Mouse (Mus musculus) lung, adult 2 months (tissue): ENCODE measurements around the gene Kctd18.
A peak's percentile ranks its signal among the peaks of the same experiment; 100 is the strongest.

Experiments
- CTCF ChIP-seq: fragments of 200-500 bp; IDR thresholded peaks from 2 replicates; pipeline ENCODE4 v1.5.1; 2011; ENCODE audit warnings: mild to moderate bottlenecking, low read length, control low read depth; ENCODE audit not compliant: insufficient read depth
- POLR2A ChIP-seq: fragments of 200-500 bp; IDR thresholded peaks from 2 replicates; pipeline ENCODE4 v1.6.1; 2011; ENCODE audit warnings: low read depth, mild to moderate bottlenecking, control low read depth, low read length, borderline replicate concordance; ENCODE audit errors: extremely low read depth

DNA sequence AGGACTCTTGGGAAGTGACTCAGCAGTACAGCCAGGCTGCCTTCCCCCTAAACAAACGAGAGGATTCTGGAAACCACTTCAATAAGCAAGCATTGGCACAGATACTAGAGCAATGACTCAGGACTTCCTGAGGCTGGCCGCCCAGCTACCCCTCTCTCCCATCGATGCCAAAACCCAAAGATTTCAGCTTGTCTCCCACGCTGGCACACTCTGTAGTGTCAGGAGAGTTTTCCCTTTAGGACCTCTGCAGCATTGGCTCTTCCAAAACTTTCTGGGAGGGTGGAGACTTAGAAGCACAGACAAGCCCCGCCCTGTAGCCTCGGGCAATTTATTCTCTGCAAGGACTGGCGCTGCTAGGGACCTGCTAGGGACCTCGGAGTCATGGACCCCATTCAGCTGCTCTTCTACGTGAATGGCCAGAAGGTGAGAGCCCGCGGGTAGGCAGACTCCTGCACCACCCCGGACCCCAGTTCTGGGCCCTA, 10.9 kb upstream of the Kctd18 start, which contains the start of gene Aox1:
- no peak for TF ChIP-seq CTCF
- TF ChIP-seq POLR2A = peak; percentile 82; the same call in 1 of the 2 replicates
